Mouse (Mus musculus) thymus, postnatal 36 days (tissue): ENCODE measurements around the gene Gpr107.

ENCODE experiments used
- DNase-seq, 2 experiments: peaks; one replicate each; pipeline ENCODE4 v3.0.0; 2022; ENCODE audit warnings: mixed read lengths in 2 of 2

Gpr107 gene

GRCm38 (mm10) chr2:31151892-31152812 lies at the start of gene Gpr107:
Gpr107 (plus strand) TSS chr2:31152316.
- DNase-seq = peak; percentile 75 to 84

DNA sequence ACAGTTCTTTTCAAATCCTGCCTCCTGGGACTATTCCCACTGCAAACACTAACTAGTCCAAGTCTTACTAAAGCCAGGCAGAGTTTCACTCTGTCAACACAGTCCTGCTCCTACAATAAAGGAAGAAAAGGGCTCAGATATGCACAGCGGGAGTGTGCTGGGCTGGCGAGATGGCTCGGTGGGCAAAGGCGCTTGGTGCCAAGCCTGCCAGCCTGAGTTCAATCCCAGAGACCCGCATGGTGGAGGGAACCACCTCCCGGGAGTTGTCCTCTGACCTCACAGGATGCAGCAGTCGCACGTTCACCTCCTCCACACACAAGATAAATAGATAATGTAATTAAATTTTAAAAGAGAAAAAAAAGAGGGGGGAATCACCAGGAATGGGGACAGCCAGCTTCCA lies 48.8 kb upstream of the Gpr107 start:
- DNase-seq = no peak

DNA sequence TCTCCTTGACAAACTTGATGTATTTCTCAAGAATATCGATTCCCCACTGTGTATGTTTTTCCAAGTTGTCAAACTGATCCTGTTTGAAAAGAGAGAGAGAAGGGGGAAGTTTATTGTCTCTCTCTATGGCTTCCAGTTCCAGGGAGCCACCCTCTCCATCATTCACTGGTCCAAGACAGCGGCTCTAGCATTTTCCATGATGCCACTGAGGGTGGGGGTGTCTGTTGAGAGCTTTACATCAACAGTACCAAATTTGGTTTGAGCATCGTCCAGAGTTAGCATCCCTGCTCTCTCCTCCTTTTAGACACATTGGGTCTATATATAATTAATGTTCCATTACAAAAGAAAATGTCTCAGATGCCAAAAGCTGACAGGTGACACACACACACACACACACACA lies 46.8 kb upstream of the Gpr107 start:
- no peak for DNase-seq

DNA sequence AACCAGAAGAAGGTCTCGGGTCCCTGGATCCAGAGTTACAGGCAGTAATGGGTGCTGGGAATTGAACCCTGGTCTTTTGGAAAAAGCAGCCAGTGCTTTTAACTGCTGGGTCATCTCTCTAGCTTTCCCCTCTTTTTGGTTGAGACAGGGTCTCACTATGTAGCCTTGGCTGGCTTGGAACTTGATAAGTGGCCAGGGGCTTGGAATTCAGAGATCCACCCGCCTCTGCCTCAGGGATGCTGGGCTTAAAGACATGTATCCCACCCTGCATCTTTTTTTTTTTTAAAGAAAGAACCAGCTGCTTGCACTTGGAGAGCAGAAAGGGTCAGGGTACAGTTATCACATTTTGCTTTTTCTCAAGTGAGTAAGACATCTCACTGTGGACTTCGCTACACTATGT lies 46.1 kb upstream of the Gpr107 start:
- DNase-seq = no peak

DNA sequence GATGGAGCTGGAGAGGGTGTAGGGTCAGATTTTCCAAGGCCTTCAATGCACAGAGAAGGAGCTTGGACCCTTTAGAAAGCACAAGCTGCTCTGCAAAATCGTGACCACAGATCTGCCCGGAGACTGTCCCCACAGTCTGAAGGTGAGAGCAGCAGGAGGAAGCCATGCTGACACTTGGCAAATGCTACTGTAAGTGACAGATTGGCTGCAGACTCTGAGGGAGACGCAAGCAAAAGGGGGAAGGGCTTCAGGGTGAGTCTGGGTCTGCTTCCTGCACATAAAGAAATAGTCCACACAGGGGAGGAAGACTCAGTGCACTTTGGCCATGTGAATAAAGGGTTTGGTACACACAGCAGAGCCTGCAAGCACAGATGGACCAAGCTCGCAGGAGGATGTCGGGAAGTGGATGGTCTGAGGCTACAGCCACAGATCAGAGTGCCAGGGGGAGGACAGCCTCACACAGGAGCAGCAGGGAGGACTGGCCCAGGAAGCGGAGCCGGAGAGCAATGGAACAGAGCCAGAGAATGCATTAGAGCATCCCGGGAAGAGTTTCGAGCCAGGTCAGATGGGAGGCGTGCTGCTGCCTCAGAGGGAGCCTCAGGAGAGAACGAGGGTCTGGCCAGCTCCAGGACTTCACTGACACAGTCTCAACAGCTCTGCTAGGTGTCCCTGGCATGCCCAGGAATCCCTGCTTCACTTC lies 45.3 kb upstream of the Gpr107 start:
- DNase-seq = no peak

- DNase-seq = no peak
Measured at GRCm38 (mm10) chr2:31108186-31108585, 43.9 kb upstream of the Gpr107 start.

DNA sequence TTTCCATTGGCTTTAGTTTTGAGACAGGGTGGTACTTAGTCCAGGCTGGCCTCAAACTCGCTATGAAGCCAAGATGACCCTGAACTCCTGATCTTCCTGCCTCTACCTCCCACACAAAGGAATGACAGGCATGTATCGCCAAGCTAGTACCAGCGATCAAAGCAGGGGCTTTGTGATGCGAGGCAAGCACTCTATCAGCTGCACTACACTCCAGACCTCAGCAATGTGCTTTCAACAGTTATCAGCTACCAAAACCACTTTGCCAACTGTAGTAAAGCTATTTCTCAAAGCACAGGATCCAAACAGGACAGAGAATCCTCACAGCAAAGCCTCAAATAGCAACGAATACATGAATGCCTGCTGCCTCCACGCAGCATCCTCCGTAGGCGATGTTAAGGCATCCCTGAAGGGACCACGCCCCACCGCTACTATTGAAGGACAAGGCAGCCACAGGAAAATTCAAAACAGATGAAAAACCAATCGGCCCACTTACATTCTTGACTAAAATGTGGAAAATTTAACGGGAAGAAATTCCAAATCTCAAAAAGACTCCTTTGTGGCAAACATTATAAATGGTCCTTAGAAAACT lies 42.1 kb upstream of the Gpr107 start:
- DNase-seq = no peak

GRCm38 (mm10) chr2:31111685-31112084 lies 40.4 kb upstream of the Gpr107 start:
- DNase-seq = no peak

DNA sequence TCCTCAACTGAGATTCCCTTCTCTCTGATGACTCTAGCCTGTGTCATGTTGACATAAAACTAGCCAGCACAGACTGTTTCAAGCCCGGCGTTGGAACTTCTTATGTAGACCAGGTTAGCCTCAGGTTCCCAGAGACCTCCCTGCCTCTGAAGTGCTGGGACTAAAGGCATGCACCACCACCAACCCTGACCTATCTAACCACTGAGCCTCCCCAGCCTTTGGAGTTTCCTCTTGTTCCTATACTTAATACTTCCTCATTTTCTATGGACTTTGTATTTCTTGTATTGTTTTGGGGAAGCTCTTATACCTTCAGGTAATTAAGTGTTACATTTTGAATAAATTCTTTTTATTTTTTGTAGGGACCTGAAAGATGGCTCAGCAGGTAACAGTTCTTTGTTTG lies 37.9 kb upstream of the Gpr107 start:
- no peak for DNase-seq

DNA sequence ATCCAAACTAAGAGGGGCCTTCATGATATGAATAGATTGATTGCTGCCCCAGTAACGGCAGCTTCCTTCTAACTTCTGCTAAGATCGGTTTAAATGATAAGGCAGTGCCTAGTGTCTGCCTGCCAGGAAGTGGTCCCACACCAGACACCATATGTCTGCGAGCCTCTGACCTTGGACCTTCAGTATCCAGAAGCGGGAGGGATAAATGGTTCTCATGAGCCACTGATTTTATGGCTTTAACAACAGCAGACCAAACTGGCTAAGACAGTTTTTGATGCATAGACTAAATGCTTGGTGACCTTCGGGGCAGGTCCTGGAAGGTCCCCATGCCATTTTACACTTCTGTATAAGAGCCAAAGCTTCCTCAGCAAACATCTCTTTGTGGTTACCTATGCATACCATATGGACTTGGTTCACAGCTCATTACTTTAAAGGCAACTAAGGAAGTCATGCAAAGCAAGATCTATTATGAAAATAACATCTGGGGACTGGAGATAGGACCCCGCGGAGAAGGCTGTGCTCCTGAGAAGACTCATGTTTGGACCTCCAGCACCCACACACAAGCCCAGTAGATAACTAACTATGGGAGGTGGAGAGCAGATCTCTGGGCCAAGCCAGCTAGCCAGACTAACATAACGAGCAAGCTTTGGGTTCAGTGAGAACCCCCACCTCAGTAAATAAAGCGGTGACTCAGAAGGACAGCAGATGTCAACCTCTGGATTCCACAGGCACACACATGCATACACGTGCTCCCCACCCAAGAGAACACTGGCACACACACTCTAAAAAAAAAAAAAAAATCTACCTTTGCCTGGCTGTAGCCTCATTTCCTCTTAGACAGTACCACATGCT lies 36.8 kb upstream of the Gpr107 start:
- peak in 1 of 2 experiments; percentile 33 for DNase-seq

- DNase-seq = peak; percentile 72 to 82
Measured at GRCm38 (mm10) chr2:31115943-31116731, 36.0 kb upstream of the Gpr107 start.

GRCm38 (mm10) chr2:31118211-31118610 lies 33.9 kb upstream of the Gpr107 start:
- DNase-seq = peak in 1 of 2 experiments; percentile 19

DNA sequence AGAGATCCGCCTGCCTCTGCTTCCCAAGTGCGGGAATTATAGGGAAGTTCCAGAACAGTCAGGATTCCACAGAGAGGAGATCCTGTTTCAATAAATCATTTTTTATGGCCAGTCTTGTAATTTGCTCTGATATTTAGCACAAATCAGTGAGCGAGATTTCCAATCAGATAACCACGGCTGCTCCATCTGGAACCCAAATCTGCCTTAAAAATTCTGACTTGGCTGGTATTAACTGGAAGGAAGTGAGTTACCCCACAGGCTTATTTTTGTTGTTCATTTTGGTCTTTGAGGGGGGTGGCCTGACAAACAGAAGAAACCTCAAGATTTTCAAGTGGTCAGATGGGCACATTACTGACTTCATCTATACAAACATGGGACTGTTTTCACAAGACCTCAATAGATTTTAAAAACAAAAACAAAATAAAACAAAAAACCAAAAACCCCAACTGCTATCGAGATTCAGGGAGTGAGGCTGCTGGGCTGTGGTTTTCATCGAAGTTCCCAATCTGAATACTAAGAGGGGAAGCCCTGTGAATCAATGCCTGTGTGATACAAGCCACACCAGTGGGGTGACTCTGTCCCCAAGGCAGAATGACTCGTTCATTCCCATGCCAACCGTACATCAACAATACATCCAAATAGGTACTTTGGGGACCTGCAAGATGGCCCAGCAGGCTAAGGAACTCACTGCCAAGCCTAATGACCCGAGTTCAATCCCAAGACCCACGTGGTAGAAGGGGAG lies 33.3 kb upstream of the Gpr107 start:
- DNase-seq = no peak

GRCm38 (mm10) chr2:31119795-31120194 lies 32.3 kb upstream of the Gpr107 start:
- no peak for DNase-seq

GRCm38 (mm10) chr2:31121131-31121693 lies 30.9 kb upstream of the Gpr107 start:
- no peak for DNase-seq

DNA sequence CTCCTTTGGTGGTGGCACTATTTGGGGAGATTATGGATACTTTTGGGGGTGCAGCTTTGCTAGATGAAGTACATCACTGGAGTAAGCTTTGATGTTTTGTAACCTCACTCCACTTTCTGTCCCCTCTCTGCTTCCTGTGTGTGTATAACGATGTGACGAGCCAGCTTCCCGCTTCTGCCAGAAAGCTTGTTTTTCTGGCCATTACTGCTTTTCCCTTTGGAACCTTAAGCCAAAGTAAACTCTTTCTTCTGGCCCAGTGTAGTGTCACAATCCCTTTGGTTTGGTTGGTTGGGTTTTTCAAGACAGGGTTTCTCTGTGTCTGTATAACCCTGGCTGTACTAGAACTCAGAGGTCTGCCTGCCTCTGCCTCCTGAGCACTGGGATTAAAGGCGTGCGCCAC lies 29.3 kb upstream of the Gpr107 start:
- DNase-seq = no peak

DNA sequence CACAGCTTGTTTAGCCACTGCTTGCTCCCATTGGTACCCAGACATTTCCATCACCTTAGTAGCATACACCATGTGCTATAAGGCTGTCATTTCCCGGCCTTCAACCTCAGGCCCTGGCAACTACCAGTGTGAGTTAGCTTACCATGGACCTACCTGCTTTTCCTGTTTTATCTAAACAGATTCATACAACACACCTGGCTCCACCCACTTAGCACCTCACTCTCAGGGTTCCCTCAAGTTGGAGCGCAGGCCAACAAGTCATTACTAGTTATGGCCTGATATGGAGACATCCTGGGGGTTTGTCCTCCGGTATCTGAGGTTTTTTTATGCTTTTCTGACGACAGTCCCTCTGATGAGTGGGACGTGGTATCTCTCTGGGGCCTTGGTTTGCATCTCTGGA lies 28.6 kb upstream of the Gpr107 start:
- no peak for DNase-seq

- DNase-seq = no peak
Measured at GRCm38 (mm10) chr2:31124694-31125093, 27.4 kb upstream of the Gpr107 start.

GRCm38 (mm10) chr2:31125156-31125555 lies 27.0 kb upstream of the Gpr107 start:
- DNase-seq = no peak

GRCm38 (mm10) chr2:31126048-31126447 lies 26.1 kb upstream of the Gpr107 start:
- no peak for DNase-seq

- no peak for DNase-seq
Measured at GRCm38 (mm10) chr2:31127219-31127618, 24.9 kb upstream of the Gpr107 start.
